Mouse (Mus musculus): ENCODE results near the gene Defb25.

GRCm38 (mm10) chr2:152580107-152580506 lies 42.7 kb downstream of the Defb25 start, which contains the start of gene Defb19:
- TF ChIP-seq CTCF (IDR thresholded peaks at IDR 0.05; ENCODE audit: borderline replicate concordance, insufficient read depth, low read length) (no peak), POLR2A (IDR thresholded peaks at IDR 0.05; ENCODE audit: low read depth, low read length) (no peak)

All from embryonic fibroblast, embryonic 13.5 days (primary cell).